Mouse (Mus musculus) intestine, embryonic 15.5 days (tissue): ENCODE results near the gene Ythdc1. TPM values are rescaled to one million over a fixed set of nuclear protein-coding genes. Genes with fewer than 3 reads are reported as not detected.

Source experiments
- polyA plus RNA-seq: library from polyadenylated mRNA; unstranded; fragments of >200 nt; fragmentation: Nextera tagmentation; extraction: Ambion mirVana; gene quantifications from 2 replicates; pipeline ENCODE4 v1.2.1, GENCODE M21; 2015

The Ythdc1 gene
- polyA plus RNA-seq, 1 experiment from 2014 or later: 35.2 TPM

Other genes starting within 250 kb of the Ythdc1 start
- gene Tmprss11f, start 171.8 kb upstream of the Ythdc1 start, polyA plus RNA-seq: 0.04 TPM in 1 of 2 replicates, not detected in the other
- gene Tmprss11b, start 127.9 kb upstream of the Ythdc1 start, polyA plus RNA-seq: not detected in 2 replicates
- not detected in 2 replicates for gene Tmprss11e, start 58.4 kb upstream of the Ythdc1 start, polyA plus RNA-seq
- 142 TPM in 2 replicates for gene Ugt2b34, start 102.7 kb downstream of the Ythdc1 start, polyA plus RNA-seq
- 0.06 TPM in 1 of 2 replicates, not detected in the other for gene Ugt2b1, start 122.3 kb downstream of the Ythdc1 start, polyA plus RNA-seq
- gene Ugt2b35, start 196.6 kb downstream of the Ythdc1 start, polyA plus RNA-seq: 2.9 TPM in 2 replicates